Mouse (Mus musculus): ENCODE measurements around the gene Med27.

DNA sequence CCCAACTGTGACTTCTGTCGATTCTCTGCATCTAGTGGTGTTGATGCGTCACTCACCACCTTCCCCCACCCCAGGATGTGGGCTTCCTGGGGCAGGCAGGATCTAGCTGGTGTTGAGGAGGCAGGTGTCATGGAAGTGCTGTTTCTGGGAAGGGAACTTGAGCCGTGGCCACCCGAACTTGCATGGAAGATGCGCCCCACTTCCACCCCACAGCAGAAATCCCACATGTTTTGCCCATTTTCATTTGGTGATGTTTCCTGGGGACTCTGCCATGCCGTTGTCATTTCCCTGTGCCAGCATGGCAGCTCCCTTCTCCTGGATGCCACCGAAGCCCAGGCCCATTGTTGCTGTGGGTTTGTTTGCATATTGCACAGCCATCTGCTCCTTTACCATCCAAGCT, 42.3 kb downstream of the Med27 start:
- TF ChIP-seq GATA1 (IDR thresholded peaks at IDR 0.05; ENCODE audit: low read length) (no peak), TAL1 (IDR thresholded peaks at IDR 0.05; ENCODE audit: low read length) (no peak)

All from erythroblast, embryonic 14.5 days (primary cell).